Mouse (Mus musculus) hematopoietic multipotent progenitor cell, adult 10-12 weeks (in vitro differentiated cells): ENCODE data around the gene Nxpe5. TPM values are rescaled to one million over a fixed set of nuclear protein-coding genes. Genes with fewer than 3 reads are reported as not detected.

Source experiments
- polyA plus RNA-seq: library from polyadenylated mRNA; stranded (reverse); fragments of >175 nt; gene quantifications from 2 replicates; pipeline ENCODE4 v1.2.3, GENCODE M21; 2012; ENCODE audit warnings: low replicate concordance

Gene Nxpe5
- 1.6 and 1.8 TPM in 2 replicates for polyA plus RNA-seq

GRCm38 (mm10) chr5:138225700-138226099 is at the start of gene Nxpe5:
TSS of gene Nxpe5 (plus strand) at chr5:138225898.

GRCm38 (mm10) chr5:138186950-138187638 is 38.6 kb upstream of the Nxpe5 start, which contains the start of the genes Taf6 and Cnpy4:
TSS of gene Taf6 (minus strand) at chr5:138187451.
TSS of gene Cnpy4 (plus strand) at chr5:138187485.

GRCm38 (mm10) chr5:138193771-138194727 is 31.6 kb upstream of the Nxpe5 start, which contains the start of gene Mblac1:
TSS of gene Mblac1 (plus strand) at chr5:138194314.

GRCm38 (mm10) chr5:138255353-138256093 is 29.8 kb downstream of the Nxpe5 start, which contains the start of gene Lamtor4:
TSS of gene Lamtor4 (plus strand) at chr5:138255482.

GRCm38 (mm10) chr5:138263260-138264206 is 37.8 kb downstream of the Nxpe5 start, which contains the start of gene BC037034:
TSS of gene BC037034 (minus strand) at chr5:138264033.

GRCm38 (mm10) chr5:138272409-138272923 is 46.8 kb downstream of the Nxpe5 start, which contains the start of gene Gal3st4:
TSS of gene Gal3st4 (minus strand) at chr5:138272840.

GRCm38 (mm10) chr5:138279585-138280424 is 54.1 kb downstream of the Nxpe5 start, which contains the start of the genes Gm43720, Gpc2 and Stag3:
TSS of gene Gm43720 (minus strand) at chr5:138279958.
TSS of gene Gpc2 (minus strand) at chr5:138280005.
TSS of gene Stag3 (plus strand) at chr5:138280240.

Other genes with a start within 250 kb of the Nxpe5 start
- gene Azgp1, start 244.4 kb upstream of the Nxpe5 start, polyA plus RNA-seq, result not detected in 2 replicates
- not detected in 2 replicates for gene Smok3a, start 204.6 kb upstream of the Nxpe5 start, polyA plus RNA-seq
- not detected in 2 replicates for gene Smok3b, start 204.5 kb upstream of the Nxpe5 start, polyA plus RNA-seq
- not detected in 2 replicates for gene Smok3c, start 172.7 kb upstream of the Nxpe5 start, polyA plus RNA-seq
- 0.78 and 1.9 TPM in 2 replicates for gene Zkscan1, start 140.8 kb upstream of the Nxpe5 start, polyA plus RNA-seq
- 0.54 and 2.8 TPM in 2 replicates for gene Zscan21, start 109.0 kb upstream of the Nxpe5 start, polyA plus RNA-seq
- gene Zfp113, start 70.2 kb upstream of the Nxpe5 start, polyA plus RNA-seq, result 0.34 and 0.71 TPM in 2 replicates
- gene Cops6, start 64.8 kb upstream of the Nxpe5 start, polyA plus RNA-seq, result 45.0 and 53.1 TPM in 2 replicates
- gene Ap4m1, start 53.9 kb upstream of the Nxpe5 start, polyA plus RNA-seq, result 7.5 and 19.0 TPM in 2 replicates
- 5.9 and 28.7 TPM in 2 replicates for gene Mcm7, start 53.5 kb upstream of the Nxpe5 start, polyA plus RNA-seq
- gene Taf6, start 38.4 kb upstream of the Nxpe5 start, polyA plus RNA-seq, result 13.1 and 29.5 TPM in 2 replicates
- gene Cnpy4, start 38.4 kb upstream of the Nxpe5 start, polyA plus RNA-seq, result 1.4 and 2.7 TPM in 2 replicates
- 2.1 and 5.4 TPM in 2 replicates for gene Mblac1, start 31.6 kb upstream of the Nxpe5 start, polyA plus RNA-seq
- gene Lamtor4, start 29.6 kb downstream of the Nxpe5 start, polyA plus RNA-seq, result 87.3 and 121 TPM in 2 replicates
- gene BC037034, start 38.1 kb downstream of the Nxpe5 start, polyA plus RNA-seq, result 198 and 365 TPM in 2 replicates
- gene Gal3st4, start 46.9 kb downstream of the Nxpe5 start, polyA plus RNA-seq, result not detected in 2 replicates
- not detected in 2 replicates for gene Gm43720, start 54.1 kb downstream of the Nxpe5 start, polyA plus RNA-seq
- gene Gpc2, start 54.1 kb downstream of the Nxpe5 start, polyA plus RNA-seq, result 2.5 and 2.7 TPM in 2 replicates
- 2.1 and 9.1 TPM in 2 replicates for gene Stag3, start 54.3 kb downstream of the Nxpe5 start, polyA plus RNA-seq
- 0.81 and 2.3 TPM in 2 replicates for gene Pvrig, start 116.1 kb downstream of the Nxpe5 start, polyA plus RNA-seq
- 0.62 and 2.5 TPM in 2 replicates for gene Zfp157, start 215.6 kb downstream of the Nxpe5 start, polyA plus RNA-seq